Mouse (Mus musculus): ENCODE results near the gene Brsk2. TPM values are rescaled to one million over a fixed set of nuclear protein-coding genes. Genes with fewer than 3 reads are reported as not detected.
A peak's percentile ranks its signal among the peaks of the same experiment; 100 is the strongest.
"Not testable (repeated sequence)": the region's sequence is repeated elsewhere in the genome, so short reads cannot be mapped to it uniquely, and the experiment has no call there.

Gene Brsk2
- polyA plus RNA-seq (2015; fragmentation: Nextera tagmentation; extraction: Ambion mirVana), result 0.28 and 0.32 TPM in 2 replicates

DNA sequence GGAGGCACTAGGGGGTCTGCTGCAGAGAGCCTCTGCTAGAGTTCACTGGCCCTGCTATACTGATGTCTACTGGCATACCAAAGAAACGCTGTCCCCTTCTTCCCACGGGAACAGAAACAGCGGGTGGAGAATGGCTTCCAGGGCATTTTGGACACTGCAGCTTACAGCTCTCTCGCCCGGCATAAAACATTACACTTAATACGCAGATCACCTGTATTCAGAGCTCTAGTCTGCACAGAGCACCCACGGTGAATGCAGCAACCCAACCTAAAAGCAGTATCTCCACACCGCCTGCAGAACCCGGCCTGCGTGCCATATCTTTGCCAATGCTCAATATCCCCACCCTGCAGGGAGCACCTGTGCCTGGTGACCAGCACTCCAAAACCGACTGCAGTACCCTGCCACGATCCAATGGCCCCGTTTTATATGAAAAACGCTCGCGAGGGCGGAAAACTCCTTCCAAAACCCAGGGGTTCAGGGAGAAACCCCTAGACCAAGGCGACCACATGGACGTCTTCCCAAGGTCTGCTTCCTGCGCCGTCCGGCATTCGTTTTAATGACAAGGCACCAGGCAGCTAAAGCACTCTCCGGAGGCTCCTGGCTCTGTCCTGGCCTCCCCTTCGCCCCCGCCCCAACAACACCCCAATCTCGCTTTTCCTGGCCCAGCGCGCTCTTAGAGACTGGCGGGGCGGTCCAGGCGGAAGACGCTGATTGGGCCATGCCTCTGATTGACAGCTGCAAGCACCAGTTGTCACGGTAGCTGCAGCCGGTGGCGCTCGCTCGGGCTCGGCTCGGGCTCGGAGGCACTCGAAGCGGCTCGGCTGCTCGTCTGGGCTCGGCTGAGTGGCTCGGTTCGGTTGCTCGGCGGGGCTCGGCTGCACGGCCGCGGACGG, at the start of gene Brsk2:
Gene Brsk2 (plus strand): TSS at position 846 of the 893 bp plus-strand sequence.
- H3K4me1 ChIP-seq (ENCODE audit: control insufficient read depth, insufficient read depth, low read length), result 0 out of 2 replicates have a peak, but pooled peaks cover 3% of the 10 kb centered on the region
- H3K27ac ChIP-seq (ENCODE audit: low read length), result no peak within 1 kb of the TSS
- peak within 1 kb of the TSS; percentile 30; the same call in 1 of the 2 replicates for H3K9ac ChIP-seq (ENCODE audit: low read length)
- H3K36me3 ChIP-seq (ENCODE audit: control insufficient read depth, insufficient read depth), result no peaks in the 10 kb centered on the region
- H3K9me3 ChIP-seq (replicated peaks; ENCODE audit: control insufficient read depth, low read length), result peaks cover 5% of the 10 kb centered on the region
- WGBS, result 2% methylated on average over 51 of the region's 55 CpGs
- peak within 1 kb of the TSS; percentile 80 for H3K4me2 ChIP-seq (ENCODE audit: low read depth, low read length)
- peak within 1 kb of the TSS; percentile 53 for H3K4me3 ChIP-seq (ENCODE audit: low read length)
- peaks cover 83% of the 10 kb centered on the region for H3K27me3 ChIP-seq (ENCODE audit: control insufficient read depth, insufficient read depth, low read length)
- ATAC-seq (replicated peaks; ENCODE audit: extremely low read depth, insufficient read depth, low FRiP score), result peak; percentile 96

DNA sequence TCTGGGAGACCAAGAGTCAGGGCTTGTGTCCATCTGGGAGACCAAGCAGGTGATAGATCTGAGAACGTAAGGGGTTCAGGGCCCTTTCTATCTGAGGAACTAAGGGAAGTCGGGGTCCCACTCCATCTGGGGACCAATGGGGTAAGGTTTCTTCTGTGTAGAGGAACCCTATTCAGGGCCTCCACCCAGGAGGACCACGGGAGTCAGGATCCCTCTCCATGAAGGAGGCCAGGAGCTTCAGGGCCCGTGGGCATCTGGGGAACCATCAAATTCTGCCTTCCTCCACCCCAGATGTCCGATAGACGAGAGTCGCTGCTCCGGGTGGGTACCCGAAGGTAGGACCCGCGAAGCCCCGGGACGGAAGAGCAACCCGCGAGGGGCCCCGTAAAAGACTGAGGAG, 47.7 kb upstream of the Brsk2 start:
- peak; percentile 33; the same call in 1 of the 2 replicates for ATAC-seq (replicated peaks; ENCODE audit: extremely low read depth, insufficient read depth, low FRiP score)
- H3K4me2 ChIP-seq (ENCODE audit: low read depth, low read length), result peak overlapping the region; percentile 88
- H3K27me3 ChIP-seq (ENCODE audit: control insufficient read depth, insufficient read depth, low read length), result peaks cover 19% of the 10 kb centered on the region
- H3K9ac ChIP-seq (ENCODE audit: low read length), result peak overlapping the region; percentile 96
- WGBS, result 0% methylated on average over 16 of the region's 16 CpGs
- H3K4me3 ChIP-seq (ENCODE audit: low read length), result peak overlapping the region; percentile 96
- peaks cover 4% of the 10 kb centered on the region; the same call in 1 of the 2 replicates for H3K36me3 ChIP-seq (ENCODE audit: control insufficient read depth, insufficient read depth)
- H3K9me3 ChIP-seq (replicated peaks; ENCODE audit: control insufficient read depth, low read length), result peaks cover 2% of the 10 kb centered on the region; the same call in 1 of the 2 replicates
- peak overlapping the region; percentile 72 for H3K27ac ChIP-seq (ENCODE audit: low read length)
- H3K4me1 ChIP-seq (ENCODE audit: control insufficient read depth, insufficient read depth, low read length), result peaks cover 22% of the 10 kb centered on the region

DNA sequence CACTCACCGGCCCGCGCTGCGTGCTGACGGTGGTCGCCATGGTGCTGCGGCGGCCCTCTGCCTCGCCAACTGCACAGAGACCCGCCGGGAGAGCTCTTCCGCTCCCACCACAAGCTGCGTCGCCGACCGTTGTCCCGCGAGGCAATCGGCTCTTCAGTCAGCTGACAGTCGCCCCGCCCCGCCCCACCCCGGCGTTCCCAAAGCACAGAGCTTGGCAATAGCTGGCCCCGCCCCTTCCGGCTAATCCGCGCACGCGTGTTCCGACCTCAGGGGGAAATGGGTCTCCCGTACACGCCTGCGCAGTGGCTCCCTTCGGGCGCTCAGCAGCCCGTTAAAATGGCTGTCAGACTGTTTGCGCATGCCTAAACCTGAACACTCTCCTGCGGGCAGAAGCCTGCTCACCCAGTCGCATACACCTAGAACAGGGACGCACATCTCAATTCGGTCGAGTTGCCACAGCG, 47.3 kb upstream of the Brsk2 start:
- H3K27ac ChIP-seq (ENCODE audit: low read length), result peak overlapping the region; percentile 72

DNA sequence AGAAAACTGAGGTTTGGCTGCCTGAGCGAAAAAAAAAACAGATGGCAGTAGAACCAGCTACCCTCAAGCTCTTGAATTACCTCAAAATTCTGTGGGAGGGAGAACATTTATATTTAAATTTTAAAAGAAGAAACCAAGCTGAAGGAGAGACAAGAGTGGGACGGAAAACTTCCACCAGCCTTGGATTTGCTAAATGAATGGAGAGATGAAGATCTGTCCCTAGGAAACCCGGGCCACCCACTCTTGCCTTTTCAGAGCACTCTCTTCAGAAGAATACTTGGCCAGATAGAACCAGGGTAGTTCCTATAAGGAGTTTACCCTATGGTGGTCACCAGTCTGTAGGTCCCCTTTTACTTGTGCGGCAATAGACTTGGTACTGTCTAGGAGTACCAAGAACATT, 46.8 kb upstream of the Brsk2 start:
- peak overlapping the region; percentile 17; the same call in 1 of the 2 replicates for H3K27ac ChIP-seq (ENCODE audit: low read length)
- peak overlapping the region; percentile 57 for H3K9ac ChIP-seq (ENCODE audit: low read length)
- peak overlapping the region; percentile 96 for H3K4me3 ChIP-seq (ENCODE audit: low read length)

More for the DNA sequence above, 47.3 kb upstream of the Brsk2 start:
- peak overlapping the region; percentile 88 for H3K4me2 ChIP-seq (ENCODE audit: low read depth, low read length)
- H3K4me1 ChIP-seq (ENCODE audit: control insufficient read depth, insufficient read depth, low read length), result peaks cover 18% of the 10 kb centered on the region
- H3K9ac ChIP-seq (ENCODE audit: low read length), result peak overlapping the region; percentile 96
- peaks cover 2% of the 10 kb centered on the region; the same call in 1 of the 2 replicates for H3K9me3 ChIP-seq (replicated peaks; ENCODE audit: control insufficient read depth, low read length)
- H3K36me3 ChIP-seq (ENCODE audit: control insufficient read depth, insufficient read depth), result peaks cover 4% of the 10 kb centered on the region; the same call in 1 of the 2 replicates
- peaks cover 19% of the 10 kb centered on the region for H3K27me3 ChIP-seq (ENCODE audit: control insufficient read depth, insufficient read depth, low read length)
- H3K4me3 ChIP-seq (ENCODE audit: low read length), result peak overlapping the region; percentile 96
- WGBS, result under 1% methylated on average over 44 of the region's 44 CpGs
- ATAC-seq (replicated peaks; ENCODE audit: extremely low read depth, insufficient read depth, low FRiP score), result peak; percentile 99

DNA sequence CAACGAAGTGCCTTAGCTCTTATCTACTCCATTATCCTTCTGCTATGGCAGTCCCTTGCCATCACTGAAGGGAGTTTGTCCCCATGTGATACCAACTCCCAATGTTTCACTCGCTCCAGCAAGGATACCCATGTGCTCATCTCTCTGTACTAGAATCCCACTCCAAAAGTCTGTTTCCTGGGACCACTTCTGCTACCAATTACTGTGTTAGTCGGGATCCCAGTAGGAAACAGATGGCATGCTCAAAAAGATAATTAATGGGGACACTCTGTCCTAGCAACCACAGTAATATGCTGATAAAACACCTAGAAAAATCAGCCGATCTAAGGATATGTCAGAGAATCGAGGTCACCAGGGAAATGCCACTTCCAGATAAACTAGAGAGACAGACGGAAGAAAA, 41.0 kb upstream of the Brsk2 start:
- no peaks in the 10 kb centered on the region for H3K36me3 ChIP-seq (ENCODE audit: control insufficient read depth, insufficient read depth)
- no peak for ATAC-seq (replicated peaks; ENCODE audit: extremely low read depth, insufficient read depth, low FRiP score)
- H3K4me2 ChIP-seq (ENCODE audit: low read depth, low read length), result no peak overlapping the region
- no peak overlapping the region for H3K4me3 ChIP-seq (ENCODE audit: low read length)
- no peaks in the 10 kb centered on the region; the same call in 1 of the 2 replicates for H3K9me3 ChIP-seq (replicated peaks; ENCODE audit: control insufficient read depth, low read length)
- no peak overlapping the region for H3K27ac ChIP-seq (ENCODE audit: low read length)
- no peak overlapping the region for H3K9ac ChIP-seq (ENCODE audit: low read length)
- WGBS, result 69% methylated on average over 6 of the region's 6 CpGs
- H3K27me3 ChIP-seq (ENCODE audit: control insufficient read depth, insufficient read depth, low read length), result peaks cover 37% of the 10 kb centered on the region
- no peaks in the 10 kb centered on the region for H3K4me1 ChIP-seq (ENCODE audit: control insufficient read depth, insufficient read depth, low read length)

More for the DNA sequence above, 46.8 kb upstream of the Brsk2 start:
- peaks cover 4% of the 10 kb centered on the region; the same call in 1 of the 2 replicates for H3K36me3 ChIP-seq (ENCODE audit: control insufficient read depth, insufficient read depth)
- H3K4me1 ChIP-seq (ENCODE audit: control insufficient read depth, insufficient read depth, low read length), result peaks cover 18% of the 10 kb centered on the region
- peak overlapping the region; percentile 88 for H3K4me2 ChIP-seq (ENCODE audit: low read depth, low read length)
- ATAC-seq (replicated peaks; ENCODE audit: extremely low read depth, insufficient read depth, low FRiP score), result no peak
- 63% methylated on average over 4 of the region's 4 CpGs for WGBS
- H3K27me3 ChIP-seq (ENCODE audit: control insufficient read depth, insufficient read depth, low read length), result peaks cover 19% of the 10 kb centered on the region
- peaks cover 2% of the 10 kb centered on the region; the same call in 1 of the 2 replicates for H3K9me3 ChIP-seq (replicated peaks; ENCODE audit: control insufficient read depth, low read length)

DNA sequence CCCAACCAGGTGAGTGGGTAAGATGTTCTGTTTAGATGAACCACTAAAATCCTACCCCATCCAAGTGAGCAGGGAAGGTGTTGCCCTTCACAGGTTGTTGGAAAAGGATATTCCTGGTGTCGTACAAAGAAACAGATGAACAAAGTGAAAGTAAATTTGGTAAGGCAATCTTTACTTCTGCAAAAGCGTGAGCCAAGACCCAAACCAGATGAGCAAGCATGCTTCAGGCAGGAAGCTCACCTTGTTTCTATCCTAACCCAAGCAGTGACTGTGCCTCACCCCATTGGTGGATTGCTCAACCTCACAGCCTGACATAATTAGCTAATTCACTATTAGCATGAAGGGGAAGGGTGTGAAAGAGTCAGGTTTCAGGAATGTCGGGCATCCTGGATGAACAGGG, 38.2 kb upstream of the Brsk2 start:
- ATAC-seq (replicated peaks; ENCODE audit: extremely low read depth, insufficient read depth, low FRiP score), result no peak
- no peaks in the 10 kb centered on the region for H3K36me3 ChIP-seq (ENCODE audit: control insufficient read depth, insufficient read depth)
- no peak overlapping the region for H3K9ac ChIP-seq (ENCODE audit: low read length)
- 59% methylated on average over 3 of the region's 3 CpGs for WGBS
- H3K27ac ChIP-seq (ENCODE audit: low read length), result no peak overlapping the region
- no peak overlapping the region for H3K4me3 ChIP-seq (ENCODE audit: low read length)
- H3K4me1 ChIP-seq (ENCODE audit: control insufficient read depth, insufficient read depth, low read length), result no peaks in the 10 kb centered on the region
- no peak overlapping the region for H3K4me2 ChIP-seq (ENCODE audit: low read depth, low read length)
- no peaks in the 10 kb centered on the region for H3K9me3 ChIP-seq (replicated peaks; ENCODE audit: control insufficient read depth, low read length)
- peaks cover 24% of the 10 kb centered on the region for H3K27me3 ChIP-seq (ENCODE audit: control insufficient read depth, insufficient read depth, low read length)

DNA sequence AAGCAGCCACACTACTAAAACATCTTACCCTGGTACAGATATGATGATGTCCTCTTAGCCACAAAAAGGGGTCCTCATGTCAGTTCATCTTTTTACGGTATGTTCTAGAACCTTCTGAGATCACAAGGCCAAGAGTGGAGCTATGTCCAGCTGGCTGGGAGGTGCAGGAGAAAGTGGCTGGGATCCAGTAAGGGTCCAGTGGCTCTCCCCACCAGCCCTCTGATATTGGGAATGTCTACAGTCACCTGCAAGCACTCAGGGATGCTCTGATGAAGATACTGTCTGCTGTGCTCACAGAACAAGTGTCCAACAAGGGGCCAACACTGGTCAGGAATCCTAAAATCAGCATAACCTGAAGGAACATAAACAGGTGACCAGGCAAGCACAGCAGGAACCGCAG, 31.1 kb upstream of the Brsk2 start, which contains the start of gene Tollip:
Gene Tollip (minus strand): TSS at position 101 of the 400 bp plus-strand sequence.
- Histone ChIP-seq H3K27ac (ENCODE audit: low read length) (no peak within 1 kb of the TSS), H3K9ac (ENCODE audit: low read length) (no peak within 1 kb of the TSS), H3K4me1 (ENCODE audit: control insufficient read depth, insufficient read depth, low read length) (no peaks in the 10 kb centered on the region), H3K9me3 (replicated peaks; ENCODE audit: control insufficient read depth, low read length) (no peaks in the 10 kb centered on the region), H3K36me3 (ENCODE audit: control insufficient read depth, insufficient read depth) (no peaks in the 10 kb centered on the region), H3K4me3 (ENCODE audit: low read length) (no peak within 1 kb of the TSS), H3K27me3 (ENCODE audit: control insufficient read depth, insufficient read depth, low read length) (no peaks in the 10 kb centered on the region), H3K4me2 (ENCODE audit: low read depth, low read length) (no peak within 1 kb of the TSS)
- ATAC-seq (replicated peaks; ENCODE audit: extremely low read depth, insufficient read depth, low FRiP score), result no peak
- WGBS, result 78% methylated on average over 2 of the region's 2 CpGs

DNA sequence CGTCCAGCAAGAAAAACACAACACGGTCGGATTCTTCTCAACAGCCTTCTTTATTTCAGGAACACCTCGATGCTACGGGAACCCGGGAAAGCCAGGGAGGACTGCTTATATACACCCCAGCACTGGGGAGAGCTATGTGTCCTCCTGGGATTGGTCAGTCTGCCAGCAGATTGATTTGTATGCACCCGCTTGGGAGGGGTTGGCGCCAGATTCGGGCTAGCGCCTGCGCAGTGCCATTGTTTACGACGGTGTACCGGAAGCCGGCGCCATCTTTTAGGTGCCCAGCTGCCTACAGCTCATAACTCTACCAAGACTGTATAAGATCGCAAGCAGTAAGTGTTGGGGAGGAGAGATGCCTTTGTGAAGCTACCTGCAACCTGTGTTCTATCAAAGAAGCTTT, 25.4 kb upstream of the Brsk2 start:
- not testable (repeated sequence) for ATAC-seq (replicated peaks; ENCODE audit: extremely low read depth, insufficient read depth, low FRiP score); H3K9me3 ChIP-seq (replicated peaks; ENCODE audit: control insufficient read depth, low read length)
- 91% methylated on average over 17 of the region's 17 CpGs for WGBS

DNA sequence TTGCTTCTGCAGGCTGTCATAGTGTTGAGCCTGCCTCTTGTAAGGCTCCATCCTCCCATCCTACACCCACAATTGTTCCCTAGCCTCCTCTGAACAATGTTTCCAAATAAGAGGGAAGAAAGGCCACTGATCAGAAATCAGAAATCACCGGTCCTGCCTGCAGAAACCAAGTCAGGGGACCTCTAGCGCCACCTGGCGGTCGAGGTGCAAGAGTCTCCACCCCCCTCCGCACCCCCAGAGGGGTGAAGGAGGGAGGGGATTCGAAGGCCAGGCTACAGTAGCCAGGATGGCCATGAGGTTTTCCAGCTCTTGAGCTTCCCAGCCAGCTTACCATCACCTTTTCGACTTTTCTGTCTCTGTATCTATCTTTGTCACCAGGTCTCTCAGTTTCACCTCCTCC, 24.6 kb upstream of the Brsk2 start:
- no peaks in the 10 kb centered on the region for H3K9me3 ChIP-seq (replicated peaks; ENCODE audit: control insufficient read depth, low read length)
- no peaks in the 10 kb centered on the region for H3K27me3 ChIP-seq (ENCODE audit: control insufficient read depth, insufficient read depth, low read length)
- no peak overlapping the region for H3K4me2 ChIP-seq (ENCODE audit: low read depth, low read length)
- WGBS, result 7% methylated on average over 7 of the region's 7 CpGs
- ATAC-seq (replicated peaks; ENCODE audit: extremely low read depth, insufficient read depth, low FRiP score), result no peak
- H3K4me1 ChIP-seq (ENCODE audit: control insufficient read depth, insufficient read depth, low read length), result no peaks in the 10 kb centered on the region
- no peak overlapping the region for H3K27ac ChIP-seq (ENCODE audit: low read length)
- H3K4me3 ChIP-seq (ENCODE audit: low read length), result no peak overlapping the region
- no peaks in the 10 kb centered on the region for H3K36me3 ChIP-seq (ENCODE audit: control insufficient read depth, insufficient read depth)
- H3K9ac ChIP-seq (ENCODE audit: low read length), result no peak overlapping the region

More for the DNA sequence above, 25.4 kb upstream of the Brsk2 start:
- not testable (repeated sequence) for H3K36me3 ChIP-seq (ENCODE audit: control insufficient read depth, insufficient read depth); H3K4me3 ChIP-seq (ENCODE audit: low read length); H3K4me2 ChIP-seq (ENCODE audit: low read depth, low read length); H3K27ac ChIP-seq (ENCODE audit: low read length); H3K4me1 ChIP-seq (ENCODE audit: control insufficient read depth, insufficient read depth, low read length); H3K27me3 ChIP-seq (ENCODE audit: control insufficient read depth, insufficient read depth, low read length); H3K9ac ChIP-seq (ENCODE audit: low read length)

Data from heart, embryonic 16.5 days (tissue).